Mouse (Mus musculus): ENCODE measurements around the gene Adam10. TPM values are rescaled to one million over a fixed set of nuclear protein-coding genes. Genes with fewer than 3 reads are reported as not detected.
A peak's percentile ranks its signal among the peaks of the same experiment; 100 is the strongest.

The Adam10 gene
- total and polyA plus RNA-seq, 3 experiments = 9.5 to 39.2 (median 37.0) TPM

DNA sequence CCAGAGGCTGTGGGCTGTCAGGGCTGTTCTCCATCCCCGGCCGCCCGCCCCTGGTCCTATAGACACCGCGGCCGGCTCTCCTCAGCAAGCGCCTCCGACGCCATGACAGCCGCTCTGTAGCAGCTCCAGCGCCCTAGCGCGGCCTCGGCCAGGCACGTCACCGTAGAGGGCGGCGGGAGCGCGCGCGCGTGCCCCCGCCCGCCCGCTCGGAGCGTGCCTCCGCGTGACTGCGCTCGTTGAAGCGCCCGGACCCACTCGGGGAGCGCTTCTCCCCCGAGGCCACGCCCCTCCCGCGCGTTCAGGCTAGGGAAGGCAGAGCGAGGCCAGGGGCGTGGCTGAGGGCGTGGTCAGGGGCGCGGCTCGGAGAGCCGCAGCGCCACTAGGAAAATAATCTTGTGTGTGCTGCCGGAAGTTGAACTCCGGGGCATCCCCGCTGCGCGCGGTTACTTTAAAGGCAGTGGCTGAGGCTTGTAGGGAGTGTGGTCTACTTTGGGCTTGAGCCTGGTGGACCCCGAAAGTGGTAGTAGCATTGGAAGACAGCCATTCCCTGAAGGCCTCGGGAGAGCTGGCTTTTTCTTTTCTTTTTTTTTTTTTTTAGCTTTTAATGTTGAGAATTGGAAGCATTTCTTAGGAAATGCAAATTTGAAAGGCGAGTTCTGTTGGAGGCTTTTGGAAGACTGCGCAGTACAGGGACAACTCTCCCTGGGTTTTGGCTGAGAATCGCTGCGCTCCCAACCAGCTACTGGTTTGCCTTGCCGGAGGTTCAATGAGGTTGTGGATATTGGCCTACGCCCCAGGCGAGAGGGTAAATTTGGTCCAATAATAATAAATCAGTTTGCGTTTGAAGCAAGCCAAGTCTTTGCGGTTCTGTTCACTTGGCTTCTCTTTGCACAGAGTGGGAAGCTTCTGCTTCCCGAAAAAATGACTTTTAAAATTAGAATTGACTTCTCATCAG, 21.5 kb upstream of the Adam10 start, which contains the start of gene Mindy2:
Gene Mindy2 (minus strand): TSS at position 162 of the 955 bp plus-strand sequence.
- 2% methylated on average over 67 of the region's 67 CpGs for WGBS
- peaks cover 9% of the 10 kb centered on the region for H3K4me1 ChIP-seq (ENCODE audit: control insufficient read depth, insufficient read depth, low read length)
- peaks cover 8% of the 10 kb centered on the region for H3K79me2 ChIP-seq (replicated peaks; ENCODE audit: control insufficient read depth, insufficient read depth, low read length)
- intact Hi-C loops (cut with DNase I) = loop anchor here (1.0 to 2.0 kb wide), 2 partner anchors 21 to 116 kb away; partner anchors contain the start of gene Adam10
- peak within 1 kb of the TSS; percentile 94 for H3K9ac ChIP-seq (ENCODE audit: low read depth, low read length)
- H3K4me3 ChIP-seq = peak within 1 kb of the TSS; percentile 65
- H3K36me3 ChIP-seq (ENCODE audit: control insufficient read depth, insufficient read depth, low read length) = peaks cover 15% of the 10 kb centered on the region
- DNase-seq = peak; percentile 98 to 99
- H3K27me3 ChIP-seq (ENCODE audit: control insufficient read depth, insufficient read depth, low read length) = no peaks in the 10 kb centered on the region
- TF ChIP-seq POLR2A (IDR thresholded peaks at IDR 0.05; ENCODE audit: insufficient read depth, low read depth, low read length) (peak; percentile 76), CTCF (IDR thresholded peaks at IDR 0.05) (peak; percentile 22; the same call in 1 of the 2 replicates), EP300 (IDR thresholded peaks at IDR 0.05; ENCODE audit: insufficient read depth, low read depth, low read length) (no peak)
- H3K27ac ChIP-seq = peak within 1 kb of the TSS; percentile 89

DNA sequence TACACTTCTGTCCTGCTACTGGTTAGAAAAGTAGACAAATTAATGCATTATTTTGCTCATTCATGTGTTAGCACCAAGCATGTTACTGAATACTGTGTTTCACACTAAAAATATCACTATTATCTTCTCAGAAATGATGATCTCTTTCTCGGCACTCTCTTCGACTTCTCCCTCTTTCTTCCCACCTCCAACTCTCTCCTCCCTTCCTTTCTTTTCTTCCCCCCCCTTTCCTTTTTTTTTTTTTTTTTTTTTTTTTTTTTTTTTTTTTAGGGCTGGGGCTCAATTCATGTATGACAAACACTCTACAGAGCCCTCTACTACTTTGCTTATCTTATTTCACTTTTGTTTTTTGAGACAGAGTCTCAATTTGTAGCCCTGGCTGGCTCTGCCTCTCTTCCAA, 20.5 kb upstream of the Adam10 start:
- H3K27me3 ChIP-seq (ENCODE audit: control insufficient read depth, insufficient read depth, low read length) = no peaks in the 10 kb centered on the region
- H3K4me3 ChIP-seq = no peak overlapping the region
- H3K36me3 ChIP-seq (ENCODE audit: control insufficient read depth, insufficient read depth, low read length) = peaks cover 15% of the 10 kb centered on the region
- no peak for DNase-seq
- intact Hi-C loops (cut with DNase I) = no loop called here
- 35% methylated on average over 2 of the region's 2 CpGs for WGBS
- peaks cover 5% of the 10 kb centered on the region for H3K79me2 ChIP-seq (replicated peaks; ENCODE audit: control insufficient read depth, insufficient read depth, low read length)
- H3K27ac ChIP-seq = no peak overlapping the region
- no peak overlapping the region for H3K9ac ChIP-seq (ENCODE audit: low read depth, low read length)
- TF ChIP-seq CTCF (IDR thresholded peaks at IDR 0.05) (no peak), EP300 (IDR thresholded peaks at IDR 0.05; ENCODE audit: insufficient read depth, low read depth, low read length) (no peak), POLR2A (IDR thresholded peaks at IDR 0.05; ENCODE audit: insufficient read depth, low read depth, low read length) (no peak)
- peaks cover 9% of the 10 kb centered on the region for H3K4me1 ChIP-seq (ENCODE audit: control insufficient read depth, insufficient read depth, low read length)

DNA sequence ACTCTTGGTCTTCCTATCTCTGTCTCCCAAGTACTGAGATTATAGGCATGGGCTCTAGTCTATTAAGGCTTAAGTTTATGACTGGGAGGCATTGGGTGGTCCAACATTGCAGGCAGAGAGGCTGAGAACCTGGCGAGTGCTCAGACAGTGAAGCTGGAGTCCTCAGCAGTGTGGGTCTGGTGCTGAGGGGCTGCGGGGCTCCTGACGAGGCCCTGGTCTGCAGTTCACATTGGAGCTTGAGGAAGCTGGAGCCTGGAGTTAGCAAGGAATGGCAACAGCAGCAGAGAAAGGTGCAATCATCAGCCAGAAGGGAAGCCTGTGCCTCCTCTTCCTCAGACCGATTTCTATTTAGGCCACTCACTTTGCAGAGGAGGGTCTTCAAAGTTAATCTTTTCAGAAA, 13.9 kb upstream of the Adam10 start:
- Histone ChIP-seq H3K4me3 (no peak overlapping the region), H3K79me2 (replicated peaks; ENCODE audit: control insufficient read depth, insufficient read depth, low read length) (no peaks in the 10 kb centered on the region), H3K27ac (no peak overlapping the region), H3K9ac (ENCODE audit: low read depth, low read length) (no peak overlapping the region), H3K27me3 (ENCODE audit: control insufficient read depth, insufficient read depth, low read length) (no peaks in the 10 kb centered on the region), H3K4me1 (ENCODE audit: control insufficient read depth, insufficient read depth, low read length) (no peaks in the 10 kb centered on the region), H3K36me3 (ENCODE audit: control insufficient read depth, insufficient read depth, low read length) (no peaks in the 10 kb centered on the region)
- TF ChIP-seq EP300 (IDR thresholded peaks at IDR 0.05; ENCODE audit: insufficient read depth, low read depth, low read length) = no peak
- TF ChIP-seq POLR2A (IDR thresholded peaks at IDR 0.05; ENCODE audit: insufficient read depth, low read depth, low read length) = no peak
- no peak for TF ChIP-seq CTCF (IDR thresholded peaks at IDR 0.05)
- WGBS = 90% methylated on average over 4 of the region's 4 CpGs
- intact Hi-C loops (cut with DNase I) = no loop called here
- no peak for DNase-seq

DNA sequence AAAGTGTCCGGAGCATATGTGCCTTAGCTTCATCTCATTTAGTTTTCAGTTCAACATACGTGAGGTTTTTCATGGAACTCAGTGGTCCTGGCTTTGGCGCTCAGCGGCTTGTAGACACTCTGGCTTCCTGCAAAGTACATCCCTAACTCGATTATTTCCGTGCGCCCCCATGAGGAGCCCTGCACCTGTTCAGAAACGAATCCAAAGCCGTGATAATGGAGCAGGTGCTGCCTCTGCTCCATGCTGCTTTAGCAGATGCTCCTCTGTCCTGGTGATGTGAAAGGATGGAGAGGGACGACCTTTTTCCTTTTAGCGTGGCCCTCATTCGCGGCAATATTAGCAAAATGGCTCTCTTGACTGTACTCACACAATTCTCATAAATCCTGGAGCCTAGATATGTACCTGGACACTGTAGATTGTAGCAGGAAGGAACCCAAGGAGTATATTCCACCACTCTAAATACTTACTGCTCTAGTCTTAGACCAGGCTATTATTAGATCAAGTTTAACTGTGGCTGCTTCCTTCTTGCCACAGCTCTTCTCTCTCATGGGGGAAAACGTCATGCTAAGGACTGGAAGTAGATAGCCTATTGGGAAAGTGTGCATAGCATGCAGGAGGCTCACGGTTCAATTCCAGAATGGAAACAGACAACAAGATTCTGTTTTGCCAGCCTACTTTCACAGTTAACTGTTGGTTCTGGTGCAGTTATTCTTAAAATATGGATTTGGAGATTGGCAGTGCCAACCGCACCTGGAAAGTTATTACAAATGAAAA, 13.2 kb upstream of the Adam10 start:
- Histone ChIP-seq H3K4me1 (ENCODE audit: control insufficient read depth, insufficient read depth, low read length) (no peaks in the 10 kb centered on the region), H3K79me2 (replicated peaks; ENCODE audit: control insufficient read depth, insufficient read depth, low read length) (no peaks in the 10 kb centered on the region), H3K36me3 (ENCODE audit: control insufficient read depth, insufficient read depth, low read length) (no peaks in the 10 kb centered on the region), H3K27me3 (ENCODE audit: control insufficient read depth, insufficient read depth, low read length) (no peaks in the 10 kb centered on the region), H3K4me3 (no peak overlapping the region), H3K27ac (no peak overlapping the region), H3K9ac (ENCODE audit: low read depth, low read length) (no peak overlapping the region)
- 70% methylated on average over 16 of the region's 16 CpGs for WGBS
- intact Hi-C loops (cut with DNase I) = no loop called here
- no peak for DNase-seq
- no peak for TF ChIP-seq CTCF (IDR thresholded peaks at IDR 0.05)

GRCm38 (mm10) chr9:70666811-70667210, 12.0 kb upstream of the Adam10 start:
- H3K4me1 ChIP-seq (ENCODE audit: control insufficient read depth, insufficient read depth, low read length) = no peaks in the 10 kb centered on the region; the same call in 1 of the 2 replicates
- H3K27me3 ChIP-seq (ENCODE audit: control insufficient read depth, insufficient read depth, low read length) = no peaks in the 10 kb centered on the region
- no peaks in the 10 kb centered on the region for H3K79me2 ChIP-seq (replicated peaks; ENCODE audit: control insufficient read depth, insufficient read depth, low read length)
- H3K36me3 ChIP-seq (ENCODE audit: control insufficient read depth, insufficient read depth, low read length) = no peaks in the 10 kb centered on the region
- no peak for TF ChIP-seq POLR2A (IDR thresholded peaks at IDR 0.05; ENCODE audit: insufficient read depth, low read depth, low read length)
- no peak for TF ChIP-seq EP300 (IDR thresholded peaks at IDR 0.05; ENCODE audit: insufficient read depth, low read depth, low read length)
- no peak for TF ChIP-seq CTCF (IDR thresholded peaks at IDR 0.05)
- WGBS = 42% methylated on average over 7 of the region's 7 CpGs
- H3K9ac ChIP-seq (ENCODE audit: low read depth, low read length) = no peak overlapping the region
- H3K27ac ChIP-seq = no peak overlapping the region
- H3K4me3 ChIP-seq = no peak overlapping the region
- intact Hi-C loops (cut with DNase I) = no loop called here
- no peak for DNase-seq

Measured in heart, adult 2 months (tissue).